Mouse (Mus musculus): ENCODE results near the gene Mob3a. TPM values are rescaled to one million over a fixed set of nuclear protein-coding genes. Genes with fewer than 3 reads are reported as not detected.

Gene Mob3a
- polyA plus RNA-seq, 1 experiment = 25.1 TPM

DNA sequence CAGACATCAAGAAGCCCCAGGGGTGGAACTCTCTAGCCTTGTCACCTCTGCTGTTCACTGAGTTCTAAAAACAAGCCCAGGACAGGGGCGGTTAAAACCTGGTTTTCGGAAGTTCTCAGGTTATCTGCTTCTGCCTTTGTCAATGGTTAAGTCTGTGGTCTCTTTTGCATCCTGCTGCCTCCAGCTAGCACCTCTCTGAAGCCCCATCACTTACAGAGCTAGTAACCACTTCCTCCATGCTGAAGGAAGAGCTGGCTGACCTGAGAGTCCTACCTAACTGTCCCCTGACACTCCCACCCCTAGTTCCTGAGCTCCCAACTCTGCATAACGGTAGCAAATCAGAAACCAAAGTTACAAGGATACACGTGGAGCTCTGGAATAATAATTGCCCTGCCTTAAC is 1.0 kb downstream of the Mob3a start:
- no peaks in the 10 kb centered on the region for H3K27me3 ChIP-seq (ENCODE audit: control insufficient read depth, insufficient read depth, insufficient read length)
- TF ChIP-seq POLR2AphosphoS2 (IDR thresholded peaks at IDR 0.05; ENCODE audit: insufficient read length, low read depth) (no peak), MAX (IDR thresholded peaks at IDR 0.05; ENCODE audit: low read depth) (no peak), TCF12 (IDR thresholded peaks at IDR 0.05; ENCODE audit: insufficient read depth, poor library complexity, severe bottlenecking) (no peak), CEBPB (IDR thresholded peaks at IDR 0.05; ENCODE audit: insufficient read depth, poor library complexity, severe bottlenecking) (no peak), SRF (IDR thresholded peaks at IDR 0.05; ENCODE audit: control insufficient read depth, insufficient read length, low read depth) (no peak), REST (IDR thresholded peaks at IDR 0.05; ENCODE audit: insufficient read depth, insufficient read length) (no peak), TCF3 (IDR thresholded peaks at IDR 0.05; ENCODE audit: insufficient read length, low read depth) (no peak), MYOG (IDR thresholded peaks at IDR 0.05; ENCODE audit: control insufficient read depth in 1 of 3, insufficient read depth in 1 of 3, insufficient read length in 2 of 3, low read depth in 2 of 3) (no peak), MYOD1 (IDR thresholded peaks at IDR 0.05; ENCODE audit: control insufficient read depth in 1 of 3, insufficient read length in 2 of 3, low read depth in 2 of 3) (no peak), USF1 (IDR thresholded peaks at IDR 0.05; ENCODE audit: low read depth) (no peak), E2F4 (IDR thresholded peaks at IDR 0.05; ENCODE audit: insufficient read depth) (no peak), POLR2A (IDR thresholded peaks at IDR 0.05; ENCODE audit: insufficient read length, low read depth) (no peak)
- H3K4me2 ChIP-seq (ENCODE audit: low read depth) = peak overlapping the region; percentile 71
- H3ac ChIP-seq (ENCODE audit: control insufficient read depth, insufficient read length) = no peak overlapping the region
- H3K79me2 ChIP-seq (ENCODE audit: control insufficient read depth, insufficient read depth) = peaks cover 26% of the 10 kb centered on the region
- peak overlapping the region; percentile 60 for H3K4me3 ChIP-seq
- peaks cover 4% of the 10 kb centered on the region for H3K36me3 ChIP-seq (ENCODE audit: control insufficient read depth, insufficient read depth)

GRCm38 (mm10) chr10:80700038-80700504 is 1.7 kb downstream of the Mob3a start:
- Histone ChIP-seq H3K36me3 (ENCODE audit: control insufficient read depth, insufficient read depth) (peaks cover 4% of the 10 kb centered on the region), H3K79me2 (ENCODE audit: control insufficient read depth, insufficient read depth) (peaks cover 26% of the 10 kb centered on the region), H3K4me3 (no peak overlapping the region), H3K4me2 (ENCODE audit: low read depth) (peak overlapping the region; percentile 71), H3ac (ENCODE audit: control insufficient read depth, insufficient read length) (no peak overlapping the region), H3K27me3 (ENCODE audit: control insufficient read depth, insufficient read depth, insufficient read length) (no peaks in the 10 kb centered on the region)
- no peak for TF ChIP-seq USF1 (IDR thresholded peaks at IDR 0.05; ENCODE audit: low read depth)
- no peak for TF ChIP-seq E2F4 (IDR thresholded peaks at IDR 0.05; ENCODE audit: insufficient read depth)
- TF ChIP-seq TCF12 (IDR thresholded peaks at IDR 0.05; ENCODE audit: insufficient read depth, poor library complexity, severe bottlenecking) = no peak
- no peak for TF ChIP-seq MAX (IDR thresholded peaks at IDR 0.05; ENCODE audit: low read depth)
- no peak for TF ChIP-seq CEBPB (IDR thresholded peaks at IDR 0.05; ENCODE audit: insufficient read depth, poor library complexity, severe bottlenecking)
- TF ChIP-seq POLR2AphosphoS2 (IDR thresholded peaks at IDR 0.05; ENCODE audit: insufficient read length, low read depth) = no peak
- TF ChIP-seq TCF3 (IDR thresholded peaks at IDR 0.05; ENCODE audit: insufficient read length, low read depth) = no peak

GRCm38 (mm10) chr10:80698605-80699004 is 3.2 kb downstream of the Mob3a start:
- H3ac ChIP-seq (ENCODE audit: control insufficient read depth, insufficient read length) = no peak overlapping the region
- peaks cover 4% of the 10 kb centered on the region for H3K36me3 ChIP-seq (ENCODE audit: control insufficient read depth, insufficient read depth)
- no peak for TF ChIP-seq TCF3 (IDR thresholded peaks at IDR 0.05; ENCODE audit: insufficient read length, low read depth)
- TF ChIP-seq MYOD1 (IDR thresholded peaks at IDR 0.05; ENCODE audit: control insufficient read depth in 1 of 3, insufficient read length in 2 of 3, low read depth in 2 of 3) = no peak
- TF ChIP-seq REST (IDR thresholded peaks at IDR 0.05; ENCODE audit: insufficient read depth, insufficient read length) = no peak
- no peak for TF ChIP-seq MYOG (IDR thresholded peaks at IDR 0.05; ENCODE audit: control insufficient read depth in 1 of 3, insufficient read depth in 1 of 3, insufficient read length in 2 of 3, low read depth in 2 of 3)
- no peak for TF ChIP-seq MAX (IDR thresholded peaks at IDR 0.05; ENCODE audit: low read depth)
- no peak for TF ChIP-seq SRF (IDR thresholded peaks at IDR 0.05; ENCODE audit: control insufficient read depth, insufficient read length, low read depth)
- no peak for TF ChIP-seq TCF12 (IDR thresholded peaks at IDR 0.05; ENCODE audit: insufficient read depth, poor library complexity, severe bottlenecking)
- TF ChIP-seq E2F4 (IDR thresholded peaks at IDR 0.05; ENCODE audit: insufficient read depth) = no peak
- no peak for TF ChIP-seq POLR2AphosphoS2 (IDR thresholded peaks at IDR 0.05; ENCODE audit: insufficient read length, low read depth)
- TF ChIP-seq CEBPB (IDR thresholded peaks at IDR 0.05; ENCODE audit: insufficient read depth, poor library complexity, severe bottlenecking) = no peak
- TF ChIP-seq POLR2A (IDR thresholded peaks at IDR 0.05; ENCODE audit: insufficient read length, low read depth) = no peak
- TF ChIP-seq USF1 (IDR thresholded peaks at IDR 0.05; ENCODE audit: low read depth) = no peak
- H3K4me2 ChIP-seq (ENCODE audit: low read depth) = no peak overlapping the region
- H3K4me3 ChIP-seq = no peak overlapping the region
- H3K79me2 ChIP-seq (ENCODE audit: control insufficient read depth, insufficient read depth) = peaks cover 26% of the 10 kb centered on the region
- H3K27me3 ChIP-seq (ENCODE audit: control insufficient read depth, insufficient read depth, insufficient read length) = no peaks in the 10 kb centered on the region

DNA sequence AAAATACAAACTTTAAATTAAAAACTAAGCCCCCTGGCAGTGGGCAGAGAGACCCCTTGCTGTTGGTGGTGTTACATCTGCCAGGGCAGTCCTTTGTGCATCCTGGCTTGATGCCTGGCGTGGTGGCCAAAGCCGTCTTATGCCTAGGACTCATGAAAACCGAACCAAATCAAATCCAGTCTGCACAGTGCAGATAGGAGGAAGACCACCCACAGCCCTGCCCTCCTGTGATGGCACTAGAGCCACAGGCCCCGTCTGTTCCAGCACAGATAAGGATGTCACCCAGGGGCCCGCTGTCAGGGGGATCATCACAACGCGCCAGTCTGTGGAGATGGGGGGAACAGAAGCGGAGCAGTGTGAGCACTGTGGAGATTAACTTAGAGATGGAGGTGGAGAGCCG is 4.0 kb downstream of the Mob3a start:
- Histone ChIP-seq H3ac (ENCODE audit: control insufficient read depth, insufficient read length) (no peak overlapping the region), H3K79me2 (ENCODE audit: control insufficient read depth, insufficient read depth) (peaks cover 26% of the 10 kb centered on the region), H3K27me3 (ENCODE audit: control insufficient read depth, insufficient read depth, insufficient read length) (no peaks in the 10 kb centered on the region), H3K36me3 (ENCODE audit: control insufficient read depth, insufficient read depth) (peaks cover 4% of the 10 kb centered on the region), H3K4me2 (ENCODE audit: low read depth) (no peak overlapping the region), H3K4me3 (no peak overlapping the region)
- TF ChIP-seq REST (IDR thresholded peaks at IDR 0.05; ENCODE audit: insufficient read depth, insufficient read length) = no peak
- TF ChIP-seq TCF12 (IDR thresholded peaks at IDR 0.05; ENCODE audit: insufficient read depth, poor library complexity, severe bottlenecking) = no peak
- TF ChIP-seq CEBPB (IDR thresholded peaks at IDR 0.05; ENCODE audit: insufficient read depth, poor library complexity, severe bottlenecking) = no peak
- no peak for TF ChIP-seq MYOD1 (IDR thresholded peaks at IDR 0.05; ENCODE audit: control insufficient read depth in 1 of 3, insufficient read length in 2 of 3, low read depth in 2 of 3)
- no peak for TF ChIP-seq TCF3 (IDR thresholded peaks at IDR 0.05; ENCODE audit: insufficient read length, low read depth)
- no peak for TF ChIP-seq POLR2AphosphoS2 (IDR thresholded peaks at IDR 0.05; ENCODE audit: insufficient read length, low read depth)
- TF ChIP-seq USF1 (IDR thresholded peaks at IDR 0.05; ENCODE audit: low read depth) = no peak
- TF ChIP-seq MAX (IDR thresholded peaks at IDR 0.05; ENCODE audit: low read depth) = no peak
- no peak for TF ChIP-seq POLR2A (IDR thresholded peaks at IDR 0.05; ENCODE audit: insufficient read length, low read depth)
- no peak for TF ChIP-seq MYOG (IDR thresholded peaks at IDR 0.05; ENCODE audit: control insufficient read depth in 1 of 3, insufficient read depth in 1 of 3, insufficient read length in 2 of 3, low read depth in 2 of 3)
- no peak for TF ChIP-seq SRF (IDR thresholded peaks at IDR 0.05; ENCODE audit: control insufficient read depth, insufficient read length, low read depth)
- no peak for TF ChIP-seq E2F4 (IDR thresholded peaks at IDR 0.05; ENCODE audit: insufficient read depth)
